Mouse (Mus musculus): ENCODE results near the gene Trank1. TPM values are rescaled to one million over a fixed set of nuclear protein-coding genes. Genes with fewer than 3 reads are reported as not detected.
A peak's percentile ranks its signal among the peaks of the same experiment; 100 is the strongest.

The Trank1 gene
- total RNA-seq, 2 experiments from 2014 or later = 47.0 to 175 TPM

DNA sequence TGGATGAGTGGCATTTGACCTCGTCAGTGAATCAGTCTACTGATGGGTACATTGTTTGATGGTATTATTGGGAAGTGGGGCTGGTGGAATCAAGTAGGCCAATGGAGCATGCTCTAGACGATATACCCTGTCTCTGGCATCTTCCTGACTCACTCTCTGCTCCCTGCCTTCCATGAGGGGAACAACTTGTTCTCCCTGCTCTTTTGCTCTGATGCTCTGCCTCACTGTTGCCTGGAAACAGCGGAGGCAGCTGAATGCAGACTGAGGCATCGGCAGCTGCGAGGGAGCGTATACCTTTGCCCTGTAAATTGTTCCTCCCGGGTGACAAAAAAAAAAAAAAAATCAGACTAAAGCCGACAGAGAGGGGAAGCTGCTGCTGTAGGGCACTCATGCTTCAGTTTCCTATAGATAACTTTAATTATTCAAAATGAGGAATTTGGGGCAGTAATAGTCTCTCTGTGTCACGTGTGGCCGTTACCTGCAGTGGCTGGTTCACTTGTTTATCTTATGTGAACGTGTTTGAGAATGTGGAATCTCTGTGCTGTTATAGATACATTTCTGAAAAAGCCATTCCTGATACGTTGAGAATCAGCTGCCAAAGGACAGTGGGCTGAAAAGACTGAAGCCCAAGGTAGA, 9.2 kb upstream of the Trank1 start:
- no peak for DNase-seq

DNA sequence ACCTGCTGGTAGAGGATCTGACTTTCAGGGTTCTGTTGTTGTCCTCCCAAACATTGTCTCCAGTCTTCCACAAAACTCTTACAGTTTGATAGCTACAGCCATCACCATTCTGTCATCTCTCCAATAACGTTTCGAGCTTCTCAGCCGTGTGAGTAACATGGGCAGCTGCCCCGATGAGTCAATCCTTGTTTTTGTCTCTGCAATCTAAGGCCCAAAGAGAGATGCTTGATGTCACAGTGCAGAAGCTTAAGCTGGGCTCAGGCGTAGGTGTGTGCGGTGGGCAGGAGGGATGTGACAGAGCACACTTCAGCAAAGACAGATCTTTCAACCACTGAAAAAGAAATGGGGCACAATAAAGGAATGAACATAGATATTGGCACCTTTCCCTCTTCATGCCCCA, 7.5 kb upstream of the Trank1 start:
- peak; percentile 42 to 51 for DNase-seq

DNA sequence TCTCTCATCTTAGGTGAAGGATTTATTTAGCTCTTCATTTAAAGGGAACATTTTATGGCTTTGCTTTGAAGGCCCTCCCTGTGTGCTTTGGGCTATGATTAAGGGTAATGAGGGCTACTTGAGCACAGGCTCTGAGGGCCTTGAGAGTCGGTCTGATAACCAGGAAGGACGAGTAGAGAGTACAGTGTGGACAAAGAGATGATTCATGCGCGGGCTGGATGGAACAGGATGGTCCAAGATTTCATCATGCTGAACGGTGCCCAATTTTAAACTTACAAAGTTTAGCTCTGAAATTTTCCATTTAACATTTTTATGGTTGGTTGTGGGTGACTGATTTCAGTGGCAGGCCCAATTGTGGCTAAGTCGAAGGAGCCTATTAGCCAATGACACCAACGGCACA, 5.4 kb upstream of the Trank1 start:
- peak; percentile 69 to 72 for DNase-seq

DNA sequence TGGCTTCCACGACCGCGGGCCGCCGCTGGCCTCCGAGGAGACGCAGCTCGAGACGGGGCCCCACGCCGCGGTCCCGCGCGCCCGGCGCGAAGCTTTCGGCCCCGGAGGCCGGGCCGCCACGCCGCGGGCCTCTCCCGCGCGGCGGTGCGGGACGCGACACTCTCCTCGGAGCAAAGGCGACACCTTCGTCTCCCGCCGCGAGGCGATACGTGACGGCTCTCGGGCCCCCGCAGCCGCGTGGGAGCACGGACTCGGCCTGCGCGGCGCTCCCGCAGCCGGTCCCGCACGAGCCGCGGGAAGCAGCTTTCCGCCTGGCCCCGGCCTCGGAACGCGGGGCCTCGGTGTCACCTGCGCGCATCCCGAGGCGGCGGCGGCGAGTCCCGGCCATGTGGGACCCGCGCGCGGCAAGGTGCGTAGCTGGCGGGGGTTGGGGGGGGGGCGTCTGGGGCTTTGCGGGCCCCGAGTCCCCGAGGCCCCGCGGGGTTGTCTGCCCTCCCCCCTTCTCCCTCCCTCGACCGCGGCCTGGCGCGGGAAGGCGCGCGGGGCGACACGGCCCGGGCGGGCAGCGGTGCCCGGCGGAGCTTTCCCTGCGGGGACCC, 403 bp downstream of the Trank1 start:
- peak in 1 of 2 experiments; percentile 22 for DNase-seq

DNA sequence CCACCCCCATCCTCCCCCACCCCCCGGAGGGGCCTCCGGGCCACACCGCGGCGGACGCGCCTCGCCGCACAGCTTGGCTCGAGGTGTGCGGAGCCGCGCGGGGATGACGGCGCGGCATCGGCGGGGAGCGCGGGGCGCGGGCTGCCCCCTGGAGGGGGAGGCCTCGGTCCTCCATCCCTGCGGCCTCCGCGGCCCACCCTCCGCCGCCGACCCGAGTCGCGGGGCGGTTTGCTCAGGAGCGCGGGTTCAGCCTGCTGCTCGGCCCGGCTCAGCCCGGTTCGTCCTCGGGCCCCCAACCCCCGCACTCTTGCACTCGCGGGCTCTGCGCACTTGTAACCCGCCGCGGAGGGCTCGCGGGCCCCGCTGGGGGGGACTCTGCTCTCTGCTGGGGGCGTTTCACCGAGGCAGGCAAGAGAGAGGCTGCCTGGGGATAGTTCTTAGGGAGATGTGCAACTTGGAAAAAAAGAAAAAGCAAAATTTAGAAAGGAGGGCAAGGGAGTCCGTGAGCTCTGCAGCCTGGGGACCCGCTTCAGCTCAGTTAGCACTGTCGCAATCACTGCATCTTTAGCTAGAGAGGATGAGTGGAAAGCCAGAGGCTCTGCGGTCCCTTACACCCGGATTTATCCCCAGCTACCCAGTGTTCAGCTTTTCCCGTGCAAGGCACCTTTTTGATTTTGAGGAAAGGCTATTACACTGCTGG, 1.1 kb downstream of the Trank1 start:
- peak; percentile 37 to 54 for DNase-seq

DNA sequence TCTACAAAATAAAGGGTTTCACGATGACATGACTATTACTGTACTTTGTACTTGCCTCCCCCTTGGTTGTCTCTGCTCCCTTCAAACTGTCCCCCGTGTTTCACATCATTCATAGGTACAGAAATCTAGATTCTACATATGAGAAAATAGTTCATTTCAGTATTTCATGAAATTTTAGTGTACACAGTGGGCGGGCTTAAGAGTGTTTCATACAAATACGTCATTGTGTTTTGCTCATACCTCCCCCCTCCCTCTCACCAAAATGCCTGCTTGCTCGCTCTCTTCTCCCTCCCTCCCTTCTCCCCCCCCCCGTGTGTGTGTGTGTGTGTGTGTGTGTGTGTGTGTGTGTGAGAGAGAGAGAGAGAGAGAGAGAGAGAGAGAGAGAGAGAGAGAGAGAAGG, 1.8 kb downstream of the Trank1 start:
- peak in 1 of 2 experiments; percentile 35 for DNase-seq

DNA sequence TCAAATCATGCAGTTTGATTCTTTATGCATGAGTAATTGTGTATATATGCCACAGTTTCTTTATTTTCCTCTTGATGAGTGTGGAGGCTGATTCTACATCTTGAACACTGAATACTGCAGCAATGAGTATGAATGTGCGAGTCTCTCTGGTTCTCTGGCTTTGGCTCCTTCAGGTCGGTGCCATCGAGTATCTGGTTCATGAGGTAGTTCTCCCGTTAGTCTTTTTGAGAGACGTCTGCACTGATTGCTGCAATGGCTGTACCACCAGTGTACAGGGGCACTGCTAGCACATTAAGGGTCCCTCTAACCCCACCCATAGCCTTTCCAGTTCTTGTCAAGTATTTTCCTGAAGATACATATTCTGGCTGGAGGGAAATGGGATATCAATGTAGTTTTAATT, 2.3 kb downstream of the Trank1 start:
- no peak for DNase-seq

DNA sequence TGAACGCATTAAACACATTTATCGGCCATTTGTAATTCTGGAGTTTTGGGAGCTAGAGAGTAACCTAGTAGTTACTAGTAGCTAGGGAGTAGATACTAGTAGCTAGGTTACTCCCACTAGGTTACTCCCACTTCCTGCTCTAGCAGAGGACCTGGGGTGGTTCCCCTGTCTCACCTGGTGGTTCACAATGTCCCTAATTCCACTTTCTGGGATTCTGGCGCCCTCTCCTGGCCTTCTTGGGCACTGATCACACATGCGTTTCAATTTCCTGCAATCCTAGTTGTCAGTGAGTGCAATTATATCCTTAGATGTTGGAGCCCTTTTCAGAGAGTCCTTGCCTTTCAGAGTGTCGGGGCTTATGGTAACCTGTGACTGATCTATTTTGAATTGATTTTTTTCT, 2.7 kb downstream of the Trank1 start:
- peak; percentile 78 to 81 for DNase-seq

DNA sequence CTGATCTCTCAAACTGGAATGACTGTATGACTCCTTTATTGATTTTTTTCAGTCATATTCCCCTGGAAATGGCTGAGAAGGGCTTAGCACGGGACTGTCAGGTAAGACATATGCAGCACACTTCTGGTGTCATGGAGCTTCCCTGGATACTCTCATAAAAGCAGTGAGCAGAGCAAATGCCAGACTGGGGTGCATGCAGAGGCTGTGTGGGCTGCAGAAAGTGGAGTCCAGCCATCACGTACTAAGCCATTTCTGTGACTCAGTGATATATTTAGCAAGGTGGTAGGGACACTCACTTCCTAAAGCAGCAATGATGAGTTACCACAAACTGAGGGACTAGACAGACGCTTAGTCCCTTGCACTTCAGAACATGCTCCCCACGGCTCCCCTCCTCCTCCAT, 9.4 kb downstream of the Trank1 start:
- no peak for DNase-seq

DNA sequence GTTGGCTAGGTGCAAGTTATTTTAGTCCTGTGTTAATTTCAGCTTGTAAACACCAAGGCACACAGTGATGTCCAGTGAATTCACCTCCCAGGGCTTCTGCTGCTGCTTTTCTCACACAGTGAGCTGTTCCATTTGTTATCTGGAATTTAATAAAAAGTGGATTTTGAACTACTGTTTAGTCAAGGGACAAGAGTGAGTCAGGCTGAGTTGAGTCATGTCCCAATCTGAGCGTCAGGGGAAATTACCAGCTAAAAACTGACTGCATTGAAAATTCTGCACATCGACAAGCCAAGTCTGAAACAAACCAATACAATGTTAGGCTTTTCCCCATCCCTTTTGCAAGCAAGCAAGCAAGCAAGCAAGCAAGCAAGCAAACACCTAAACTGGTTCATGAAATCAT, 13.3 kb downstream of the Trank1 start:
- DNase-seq = peak; percentile 40 to 58

DNA sequence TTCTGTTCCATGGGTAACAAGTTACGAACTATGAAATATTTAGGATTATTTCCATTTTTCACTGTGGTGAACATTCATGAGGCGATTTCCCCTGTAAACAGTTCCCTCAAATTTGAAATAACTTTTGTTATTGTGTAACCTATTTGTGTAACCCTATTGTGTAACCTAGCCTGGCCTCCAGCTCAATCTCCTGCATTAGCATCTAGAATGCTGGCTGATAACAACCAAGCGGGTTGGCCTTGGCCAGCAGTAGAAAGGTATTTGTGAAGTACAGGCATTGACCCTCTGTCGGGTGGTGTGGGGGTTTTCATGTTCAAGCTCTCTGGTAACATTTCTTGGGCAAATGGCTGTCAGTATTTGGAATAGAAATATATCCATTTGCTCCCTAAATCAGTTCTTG, 18.3 kb downstream of the Trank1 start:
- peak; percentile 39 to 53 for DNase-seq

DNA sequence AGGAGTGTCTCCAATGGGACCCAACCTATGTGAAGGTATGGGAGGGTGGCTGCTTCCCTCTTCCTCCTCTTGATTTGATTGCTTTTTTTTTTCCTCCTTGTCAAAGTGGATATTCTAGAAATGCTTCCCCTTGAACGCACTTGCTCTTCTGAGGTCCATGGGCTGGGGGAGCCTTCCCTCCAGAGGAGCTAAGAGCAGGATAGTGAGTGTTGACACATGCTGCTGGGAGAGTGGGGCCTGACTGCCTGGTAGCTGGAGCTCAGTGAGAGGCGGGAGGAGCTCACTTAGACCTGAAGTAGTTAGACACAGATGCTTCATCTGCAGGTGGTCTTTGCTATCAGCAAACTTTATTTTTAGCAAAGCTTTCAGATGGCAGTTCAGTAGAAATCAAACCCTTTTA, 22.3 kb downstream of the Trank1 start:
- no peak for DNase-seq

DNA sequence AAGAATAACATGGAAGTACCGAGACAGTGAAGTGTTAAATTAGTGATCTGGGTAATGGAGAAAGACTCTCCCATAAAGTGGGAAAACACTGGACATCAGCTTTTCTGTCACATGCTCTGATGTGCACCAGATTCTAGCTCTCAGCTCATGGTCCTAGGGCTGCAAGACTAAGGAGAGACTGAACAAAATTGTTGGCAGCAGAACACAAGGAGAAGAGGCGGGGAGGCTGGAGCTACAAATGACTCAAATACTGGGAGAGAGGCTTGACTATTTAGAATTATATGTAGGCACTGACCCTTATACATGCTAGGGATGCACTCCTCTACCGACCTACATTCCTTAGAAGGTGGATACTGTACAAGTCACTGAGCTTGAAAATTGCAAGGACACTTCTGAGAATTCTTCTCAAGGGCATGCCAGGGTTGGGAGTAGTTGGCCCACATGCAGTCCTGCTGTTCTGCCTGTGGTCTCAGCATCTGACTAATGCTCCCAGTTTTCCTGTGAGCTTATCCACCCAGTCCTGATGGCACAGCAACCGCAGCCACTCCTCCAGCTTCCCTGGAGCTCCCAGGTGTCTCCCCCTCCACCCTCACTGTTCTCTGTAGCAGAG, 23.1 kb downstream of the Trank1 start:
- DNase-seq = no peak

DNA sequence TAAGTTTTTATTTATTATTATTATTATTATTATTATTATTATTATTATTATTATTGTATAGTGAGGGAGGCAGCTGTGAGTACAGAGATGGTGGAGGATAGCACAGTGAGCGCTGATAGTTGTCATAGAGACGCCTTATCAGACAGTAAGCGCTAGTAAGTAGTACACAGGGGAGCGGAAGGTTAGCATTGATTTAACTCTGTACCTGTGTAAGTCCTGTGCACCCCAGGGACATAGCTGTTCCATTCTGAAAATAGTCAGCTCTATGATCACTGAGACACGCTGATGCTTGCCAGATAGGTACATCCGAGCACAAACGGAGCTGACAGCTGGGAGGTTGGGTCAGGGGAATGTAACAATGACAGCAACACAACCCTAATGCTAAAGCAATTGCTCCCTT, 39.7 kb downstream of the Trank1 start:
- no peak for DNase-seq

DNA sequence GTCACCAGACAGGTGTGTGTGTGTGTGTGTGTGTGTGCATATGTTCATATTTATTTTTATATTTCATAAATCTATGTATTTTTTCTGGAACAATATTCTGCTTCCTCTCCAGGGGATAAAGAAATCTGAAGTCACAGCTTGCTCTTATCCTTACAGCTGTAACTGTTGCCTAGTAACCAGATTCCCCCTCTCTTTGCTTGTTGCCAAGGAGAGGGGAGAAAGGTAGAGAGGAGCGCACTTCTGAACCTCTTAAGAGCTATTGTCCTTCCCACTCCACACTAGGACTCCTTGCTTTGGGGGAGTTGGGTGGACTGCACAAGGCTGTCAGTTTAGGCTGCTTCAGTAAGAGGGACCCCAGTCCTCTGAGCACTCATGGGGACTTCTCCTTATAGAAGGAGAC, 40.1 kb downstream of the Trank1 start:
- DNase-seq = no peak

DNA sequence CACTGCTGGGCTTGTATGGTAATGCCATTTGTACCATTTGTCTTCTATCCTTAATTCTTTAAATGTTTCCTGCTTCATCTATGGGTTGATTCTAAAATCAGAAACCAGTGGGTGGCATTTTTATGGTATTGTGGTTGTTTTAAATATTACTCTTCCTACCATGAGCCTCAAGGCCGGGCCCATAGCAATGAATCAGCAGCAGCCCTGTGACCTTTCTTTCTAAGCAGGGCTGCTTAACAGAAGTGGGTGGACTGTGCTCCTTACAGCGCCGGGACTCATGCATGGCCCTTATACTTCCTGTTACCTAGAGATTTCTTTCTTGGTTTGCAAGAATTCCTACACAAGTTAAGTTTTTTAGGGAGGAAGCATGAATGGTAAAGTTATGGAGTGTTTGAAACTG, 41.1 kb downstream of the Trank1 start:
- DNase-seq = peak; percentile 73

DNA sequence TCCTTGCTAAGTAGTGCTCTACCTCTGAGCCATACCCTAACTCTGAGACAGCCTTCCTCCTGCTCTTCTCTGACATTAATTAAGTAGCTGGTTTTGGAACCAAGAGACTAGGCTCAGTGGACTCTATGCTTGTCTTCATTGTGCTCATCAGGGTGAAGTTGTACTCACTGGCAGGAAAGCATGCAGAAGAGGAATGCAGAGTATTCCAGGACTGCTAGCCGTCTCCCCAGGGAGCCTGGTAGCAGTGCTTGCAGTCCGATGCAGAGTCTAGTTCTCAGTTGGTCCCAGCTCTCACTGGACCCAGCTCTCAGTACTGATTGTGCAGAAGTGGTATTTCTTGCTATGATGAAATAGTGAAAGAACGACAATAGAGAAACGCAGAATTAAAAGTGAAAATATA, 43.5 kb downstream of the Trank1 start:
- peak in 1 of 2 experiments; percentile 27 for DNase-seq

DNA sequence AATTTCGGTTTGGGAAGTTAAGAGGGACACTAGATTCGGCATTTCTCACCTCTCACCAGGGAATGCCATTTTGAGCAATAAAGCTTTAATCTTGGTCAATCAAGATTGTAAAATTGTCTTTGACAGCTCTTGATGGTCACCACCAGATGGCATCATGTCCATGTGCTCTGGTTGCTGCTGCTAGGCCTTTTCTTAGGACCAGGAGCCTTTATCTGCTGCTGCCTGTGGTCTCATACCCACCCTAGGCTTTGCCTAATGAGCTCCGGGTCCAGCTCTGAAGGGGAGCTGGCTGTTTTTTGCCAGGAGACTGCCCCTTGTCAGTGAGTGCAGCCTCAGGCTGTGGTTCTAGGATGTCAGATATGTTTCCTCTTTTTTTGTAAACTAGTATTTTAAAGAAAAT, 44.8 kb downstream of the Trank1 start:
- DNase-seq = no peak

DNA sequence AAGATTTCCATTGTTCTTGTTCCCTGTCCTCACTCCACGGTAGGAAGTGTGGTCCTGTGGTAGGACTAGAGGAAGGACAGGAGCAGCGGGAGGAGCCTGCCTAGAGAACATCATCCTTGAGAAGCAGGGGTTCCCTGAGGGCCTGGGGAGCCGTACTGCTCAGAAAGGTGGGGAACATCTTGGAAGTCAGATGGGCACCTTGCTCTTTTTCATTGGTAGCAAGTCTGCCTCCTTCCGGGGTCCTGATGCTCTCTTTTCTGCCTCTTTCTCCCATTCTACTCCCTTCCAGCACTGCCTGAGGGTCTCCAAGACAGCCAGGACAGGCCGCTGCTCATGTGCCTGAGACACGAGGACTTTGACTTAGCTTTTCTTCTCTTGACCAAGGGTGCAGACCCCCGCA, 52.1 kb downstream of the Trank1 start:
- no peak for DNase-seq

DNA sequence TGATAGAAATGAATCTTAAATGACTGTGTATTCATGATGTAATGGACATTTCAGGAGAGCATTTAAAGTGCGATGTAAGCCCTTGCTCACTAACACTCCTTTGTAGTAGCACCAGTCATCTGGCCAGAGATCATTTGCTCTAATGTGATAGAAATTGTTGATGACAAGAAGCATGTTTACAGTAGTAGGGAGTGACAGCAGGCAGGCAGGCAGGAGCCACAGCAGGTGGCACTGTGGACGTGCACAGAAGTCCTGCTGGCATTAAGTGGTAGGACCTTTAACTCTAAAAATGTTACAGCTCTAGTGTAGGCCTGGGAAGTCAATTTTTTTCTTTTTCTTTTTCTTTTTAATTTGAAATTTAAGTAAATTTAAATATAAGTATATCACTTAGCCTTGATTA, 56.2 kb downstream of the Trank1 start:
- DNase-seq = no peak

DNA sequence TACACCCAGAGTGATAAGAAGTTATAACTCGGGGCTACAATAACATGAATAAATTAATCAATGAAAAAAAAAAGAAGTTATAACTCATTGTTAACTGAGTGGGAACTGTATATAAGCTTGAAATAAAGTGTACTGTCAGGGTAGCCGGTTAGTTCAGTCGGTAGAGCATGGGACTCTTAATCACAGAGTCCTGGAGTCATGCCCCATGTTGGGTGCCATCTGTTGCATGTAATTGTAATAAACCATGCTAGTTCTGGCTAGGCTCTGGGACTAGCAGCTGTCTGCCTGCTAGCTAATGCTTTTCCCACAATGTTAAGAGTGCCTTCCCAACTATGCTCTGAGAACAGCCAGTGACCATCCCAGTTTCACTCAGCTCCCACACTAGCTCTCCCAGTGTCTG, 60.5 kb downstream of the Trank1 start:
- no peak for DNase-seq

DNA sequence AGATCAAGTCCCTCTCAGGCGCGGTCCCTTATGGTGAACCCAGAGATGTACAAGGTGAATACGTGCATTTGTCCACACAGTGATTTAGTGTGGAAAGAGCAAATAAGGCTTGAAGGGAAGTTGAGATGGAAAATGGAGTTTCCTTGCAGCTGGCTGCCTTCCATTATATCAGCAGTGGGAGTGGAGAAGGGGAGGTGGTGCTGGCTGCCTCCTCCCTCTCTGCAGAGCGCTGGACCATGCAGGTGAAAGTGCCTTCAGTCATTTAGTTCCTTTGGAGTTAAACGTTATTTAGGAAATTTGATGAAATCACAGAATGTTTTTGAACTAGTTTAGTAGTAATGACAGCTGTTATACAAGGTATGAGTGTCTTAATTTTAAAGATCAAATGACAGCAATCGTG, 66.3 kb downstream of the Trank1 start:
- DNase-seq = no peak

Measured in adrenal gland, postnatal 36 days (tissue).